Mouse (Mus musculus) stomach, embryonic 15.5 days (tissue): ENCODE measurements around the gene Btbd7. TPM values are rescaled to one million over a fixed set of nuclear protein-coding genes. Genes with fewer than 3 reads are reported as not detected.

ENCODE experiments used
- ATAC-seq: fragments of 200-750 bp; cut with Nextera tagmentation; 2 replicates; pipeline ENCODE4 v1.8.0; 2017; ENCODE audit warnings: low read depth, moderate number of reproducible peaks, moderate TSS enrichment; ENCODE audit not compliant: insufficient read depth, low FRiP score
- H3K27ac ChIP-seq: fragments of 300-500 bp; sonication (generic); 2 replicates; pipeline ENCODE4 v1.5.1; 2015; ENCODE audit warnings: mild to moderate bottlenecking, inconsistent platforms
- H3K27me3 ChIP-seq: fragments of 300-500 bp; sonication (generic); replicated peaks from 2 replicates; pipeline ENCODE4 v1.6.1; 2015; ENCODE audit warnings: inconsistent platforms
- H3K36me3 ChIP-seq: fragments of 300-500 bp; sonication (generic); 2 replicates; pipeline ENCODE4 v1.6.1; 2015; ENCODE audit warnings: inconsistent platforms
- H3K4me1 ChIP-seq: fragments of 300-500 bp; sonication (generic); 2 replicates; pipeline ENCODE4 v1.6.1; 2015; ENCODE audit warnings: inconsistent platforms
- H3K4me2 ChIP-seq: fragments of 300-500 bp; sonication (generic); 2 replicates; pipeline ENCODE4 v1.6.1; 2015; ENCODE audit warnings: mild to moderate bottlenecking, inconsistent platforms
- H3K4me3 ChIP-seq: fragments of 300-500 bp; sonication (generic); replicated peaks from 2 replicates; pipeline ENCODE4 v1.5.1; 2015; ENCODE audit warnings: inconsistent platforms
- H3K9ac ChIP-seq: fragments of 300-500 bp; sonication (generic); 2 replicates; pipeline ENCODE4 v1.6.1; 2015; ENCODE audit warnings: inconsistent platforms
- H3K9me3 ChIP-seq: fragments of 300-500 bp; sonication (generic); 2 replicates; pipeline ENCODE4 v1.6.1; 2016; ENCODE audit warnings: inconsistent platforms
- WGBS: fragments of 180-500 bp; shearing (Covaris S2); methylation state at CpG from one replicate; pipeline ENCODE4 v1.1.7; 2015; 5-methylcytosine and 5-hydroxymethylcytosine counted together
- polyA plus RNA-seq: library from polyadenylated mRNA; unstranded; fragments of >200 nt; fragmentation: Nextera tagmentation; extraction: Ambion mirVana; gene quantifications from 2 replicates; pipeline ENCODE4 v1.2.1, GENCODE M21; 2015

Btbd7 gene
- polyA plus RNA-seq, 1 experiment from 2014 or later = 18.7 TPM

- 78% methylated on average over 3 of the region's 3 CpGs for WGBS
- ATAC-seq = no peak
- H3K4me3 ChIP-seq = no peak overlapping the region
- no peak overlapping the region for H3K4me2 ChIP-seq
- no peak overlapping the region for H3K9ac ChIP-seq
- no peaks in the 10 kb centered on the region for H3K27me3 ChIP-seq
- H3K4me1 ChIP-seq = peaks cover 5% of the 10 kb centered on the region; the same call in 1 of the 2 replicates
- H3K36me3 ChIP-seq = peaks cover 3% of the 10 kb centered on the region; the same call in 1 of the 2 replicates
- H3K27ac ChIP-seq = no peak overlapping the region
- no peaks in the 10 kb centered on the region for H3K9me3 ChIP-seq
These were observed 130.0 kb downstream of the Btbd7 start for GRCm38 (mm10) chr12:102748256-102748655.

GRCm38 (mm10) chr12:102744839-102745238, 133.4 kb downstream of the Btbd7 start:
- Histone ChIP-seq H3K4me2 (peak overlapping the region; percentile 72), H3K27ac (no peak overlapping the region), H3K9ac (no peak overlapping the region), H3K9me3 (no peaks in the 10 kb centered on the region), H3K27me3 (no peaks in the 10 kb centered on the region), H3K4me3 (peak overlapping the region; percentile 80; the same call in 1 of the 2 replicates), H3K4me1 (peaks cover 11% of the 10 kb centered on the region), H3K36me3 (peaks cover 3% of the 10 kb centered on the region; the same call in 1 of the 2 replicates)
- 54% methylated on average over 6 of the region's 6 CpGs for WGBS
- ATAC-seq = no peak

- under 1% methylated on average over 62 of the region's 63 CpGs for WGBS
These were observed 134.4 kb downstream of the Btbd7 start, which contains the start of the genes Moap1 and Tmem251 for GRCm38 (mm10) chr12:102743589-102744574. Moap1 (minus strand) TSS chr12:102743661. Tmem251 (plus strand) TSS chr12:102743762.

GRCm38 (mm10) chr12:102743036-102743588, 135.2 kb downstream of the Btbd7 start:
- Histone ChIP-seq H3K4me1 (peaks cover 11% of the 10 kb centered on the region), H3K4me2 (peak overlapping the region; percentile 72), H3K9ac (peak overlapping the region; percentile 69), H3K36me3 (no peaks in the 10 kb centered on the region), H3K9me3 (no peaks in the 10 kb centered on the region), H3K27me3 (no peaks in the 10 kb centered on the region), H3K27ac (peak overlapping the region; percentile 94), H3K4me3 (peak overlapping the region; percentile 80)
- no peak for ATAC-seq
- under 1% methylated on average over 33 of the region's 33 CpGs for WGBS

More at GRCm38 (mm10) chr12:102743589-102744574, 134.4 kb downstream of the Btbd7 start, which contains the start of the genes Moap1 and Tmem251:
- Histone ChIP-seq H3K9me3 (no peaks in the 10 kb centered on the region), H3K4me3 (peak within 1 kb of the TSS; percentile 80), H3K27me3 (no peaks in the 10 kb centered on the region), H3K9ac (peak within 1 kb of the TSS; percentile 69), H3K4me2 (peak within 1 kb of the TSS; percentile 72), H3K4me1 (peaks cover 11% of the 10 kb centered on the region), H3K27ac (peak within 1 kb of the TSS; percentile 94), H3K36me3 (no peaks in the 10 kb centered on the region)
- peak; percentile 98 for ATAC-seq

- Histone ChIP-seq H3K4me3 (no peak overlapping the region), H3K4me1 (peaks cover 11% of the 10 kb centered on the region), H3K27ac (no peak overlapping the region), H3K36me3 (no peaks in the 10 kb centered on the region), H3K9me3 (no peaks in the 10 kb centered on the region), H3K27me3 (no peaks in the 10 kb centered on the region), H3K4me2 (no peak overlapping the region), H3K9ac (no peak overlapping the region)
- WGBS = 74% methylated on average over 7 of the region's 7 CpGs
- ATAC-seq = no peak
These were observed 136.2 kb downstream of the Btbd7 start for GRCm38 (mm10) chr12:102742056-102742455.

GRCm38 (mm10) chr12:102740285-102740684, 138.0 kb downstream of the Btbd7 start:
- no peaks in the 10 kb centered on the region for H3K9me3 ChIP-seq
- WGBS = 69% methylated on average over 3 of the region's 3 CpGs
- H3K4me2 ChIP-seq = no peak overlapping the region
- H3K4me3 ChIP-seq = no peak overlapping the region
- H3K9ac ChIP-seq = no peak overlapping the region
- H3K27me3 ChIP-seq = no peaks in the 10 kb centered on the region
- peaks cover 11% of the 10 kb centered on the region for H3K4me1 ChIP-seq
- no peaks in the 10 kb centered on the region for H3K36me3 ChIP-seq
- ATAC-seq = no peak
- no peak overlapping the region for H3K27ac ChIP-seq

- H3K4me3 ChIP-seq = no peak overlapping the region
- H3K36me3 ChIP-seq = no peaks in the 10 kb centered on the region
- no peaks in the 10 kb centered on the region for H3K9me3 ChIP-seq
- H3K27me3 ChIP-seq = no peaks in the 10 kb centered on the region
- peaks cover 6% of the 10 kb centered on the region; the same call in 1 of the 2 replicates for H3K4me1 ChIP-seq
- no peak overlapping the region for H3K27ac ChIP-seq
- H3K9ac ChIP-seq = no peak overlapping the region
- 70% methylated on average over 5 of the region's 5 CpGs for WGBS
- no peak for ATAC-seq
- H3K4me2 ChIP-seq = no peak overlapping the region
These were observed 139.2 kb downstream of the Btbd7 start for GRCm38 (mm10) chr12:102739096-102739495.

- H3K4me2 ChIP-seq = no peak overlapping the region
- no peak overlapping the region for H3K4me3 ChIP-seq
- no peaks in the 10 kb centered on the region for H3K9me3 ChIP-seq
- H3K4me1 ChIP-seq = peaks cover 17% of the 10 kb centered on the region
- H3K27ac ChIP-seq = no peak overlapping the region
- H3K9ac ChIP-seq = no peak overlapping the region
- WGBS = 11% methylated on average over 4 of the region's 5 CpGs
- H3K27me3 ChIP-seq = no peaks in the 10 kb centered on the region
- ATAC-seq = no peak
- no peaks in the 10 kb centered on the region for H3K36me3 ChIP-seq
These were observed 144.9 kb downstream of the Btbd7 start for GRCm38 (mm10) chr12:102733381-102733780.

- no peaks in the 10 kb centered on the region for H3K36me3 ChIP-seq
- peak overlapping the region; percentile 84 for H3K27ac ChIP-seq
- 0 out of 2 replicates have a peak, but pooled peaks have one; percentile 6 for ATAC-seq
- no peak overlapping the region for H3K9ac ChIP-seq
- H3K27me3 ChIP-seq = no peaks in the 10 kb centered on the region
- H3K4me3 ChIP-seq = 0 out of 2 replicates have a peak overlapping the region, but pooled peaks have one; percentile 13
- WGBS = 25% methylated on average over 16 of the region's 16 CpGs
- peaks cover 17% of the 10 kb centered on the region for H3K4me1 ChIP-seq
- H3K9me3 ChIP-seq = no peaks in the 10 kb centered on the region
- peak overlapping the region; percentile 47 for H3K4me2 ChIP-seq
These were observed 147.3 kb downstream of the Btbd7 start for GRCm38 (mm10) chr12:102730798-102731619.
